22 mouse cellular contexts compared by ENCODE assay signal in the genomic region with DNA sequence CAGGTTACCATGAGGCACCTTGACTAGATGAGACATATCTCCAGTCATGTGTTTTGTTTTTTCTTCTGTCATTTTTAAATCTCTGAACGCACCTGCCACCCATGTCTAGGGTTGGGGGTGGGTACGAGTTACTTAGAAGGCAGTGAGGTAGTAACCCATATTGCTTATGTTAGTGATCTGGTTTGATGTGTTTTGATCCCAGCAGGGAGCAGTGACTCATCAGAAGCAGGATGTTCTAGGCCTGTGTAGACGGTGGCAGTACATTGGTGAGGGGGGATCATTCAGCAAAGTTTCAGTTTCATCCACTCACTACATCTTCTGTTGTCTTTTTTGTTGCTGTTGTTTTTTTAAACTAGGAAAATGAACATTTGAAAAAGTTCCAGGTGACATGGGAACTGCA.
DNase-seq lines count a peak whose midpoint lies in the region; ATAC-seq and TF ChIP-seq lines count a peak whose summit lies in the region.
"Had no signal": no experiment of that assay in that cellular context is flagged by ENCODE, and none has a peak within 500 bp of the region (broad histone marks: within the 10 kb centered on the region; RNA-seq: fewer than 3 reads in every experiment).

No protein-coding gene starts in this region.

- no peak for DNase-seq in embryonic facial prominence, embryonic 14.5 days (ENCODE audit: low spot score)
- DNase-seq in embryonic facial prominence, embryonic 10.5 days (ENCODE audit: low spot score) = no peak
- peak; percentile 13 for DNase-seq in telencephalon, adult 2 months (ENCODE audit: low read depth, low spot score)
- no peak for DNase-seq in forebrain, postnatal 0 days
- no peak for DNase-seq in ovary, adult 18-20 months (ENCODE audit: low spot score)
- DNase-seq: adrenal gland, adult 2 months; adrenal gland, postnatal 25 days; B cell, adult 2 months; cerebellum, postnatal 10 days; gastrocnemius, postnatal 14 days; kidney, adult 18-20 months had no signal

- no peak for TF ChIP-seq CTCF in forebrain, postnatal 0 days (IDR thresholded peaks at IDR 0.05; ENCODE audit: low read depth)

- H3K4me1 ChIP-seq in embryonic facial prominence, embryonic 14.5 days (ENCODE audit: control insufficient read depth, insufficient read depth, low read length) = no peaks in the 10 kb centered on the region
- no peaks in the 10 kb centered on the region for H3K4me1 ChIP-seq in embryonic facial prominence, embryonic 10.5 days
- no peaks in the 10 kb centered on the region for H3K4me1 ChIP-seq in forebrain, postnatal 0 days (ENCODE audit: insufficient read depth)
- H3K4me1 ChIP-seq: embryonic facial prominence, embryonic 15.5 days; forebrain, embryonic 10.5 days; heart, embryonic 12.5 days; hindbrain, embryonic 12.5 days; intestine, embryonic 15.5 days had no signal

- 0 out of 2 replicates have a peak, but pooled peaks have one; percentile 37 for ATAC-seq in embryonic facial prominence, embryonic 14.5 days (ENCODE audit: low read depth)
- ATAC-seq in CD4-positive, CD25-positive, alpha-beta regulatory T cell, adult 4 months = peak; percentile 47
- peak; percentile 23 for ATAC-seq in activated CD4-positive, CD25-positive, alpha-beta regulatory T cell, adult 4 months
- no peak for ATAC-seq in forebrain, postnatal 0 days
- ATAC-seq in granulocyte monocyte progenitor cell, adult 5-6 weeks (replicated peaks; ENCODE audit: poor library complexity, severe bottlenecking) = no peak
- ATAC-seq: forebrain, embryonic 14.5 days; hindbrain, embryonic 16.5 days; intestine, embryonic 15.5 days had no signal

- no peaks in the 10 kb centered on the region for H3K27me3 ChIP-seq in embryonic facial prominence, embryonic 14.5 days (replicated peaks; ENCODE audit: control insufficient read depth, insufficient read depth, low read length)
- H3K27me3 ChIP-seq in embryonic facial prominence, embryonic 10.5 days (replicated peaks; ENCODE audit: low read depth, poor library complexity, severe bottlenecking) = no peaks in the 10 kb centered on the region
- H3K27me3 ChIP-seq in forebrain, postnatal 0 days (ENCODE audit: insufficient read depth, low read length) = no peaks in the 10 kb centered on the region
- H3K27me3 ChIP-seq: embryonic facial prominence, embryonic 15.5 days; heart, embryonic 12.5 days; hindbrain, embryonic 12.5 days; intestine, embryonic 15.5 days had no signal

- H3K27ac ChIP-seq in embryonic facial prominence, embryonic 14.5 days (replicated peaks; ENCODE audit: low read depth, low read length) = no peak overlapping the region
- no peak overlapping the region for H3K27ac ChIP-seq in embryonic facial prominence, embryonic 10.5 days (replicated peaks)
- H3K27ac ChIP-seq in forebrain, postnatal 0 days (ENCODE audit: low read depth, low read length) = no peak overlapping the region
- H3K27ac ChIP-seq: embryonic facial prominence, embryonic 15.5 days; forebrain, embryonic 10.5 days; hindbrain, embryonic 12.5 days; intestine, embryonic 15.5 days had no signal

- H3K36me3 ChIP-seq in embryonic facial prominence, embryonic 14.5 days (ENCODE audit: control insufficient read depth, insufficient read depth, low read length) = peaks cover 89% of the 10 kb centered on the region
- peaks cover 100% of the 10 kb centered on the region for H3K36me3 ChIP-seq in embryonic facial prominence, embryonic 10.5 days (replicated peaks)
- H3K36me3 ChIP-seq in forebrain, postnatal 0 days (ENCODE audit: insufficient read depth) = peaks cover 65% of the 10 kb centered on the region

- 77% methylated on average over 3 of the region's 3 CpGs for WGBS in embryonic facial prominence, embryonic 14.5 days
- WGBS in embryonic facial prominence, embryonic 10.5 days = 92% methylated on average over 3 of the region's 3 CpGs
- 85% methylated on average over 3 of the region's 3 CpGs for WGBS in forebrain, postnatal 0 days

- H3K4me2 ChIP-seq in embryonic facial prominence, embryonic 14.5 days (ENCODE audit: low read depth, low read length) = no peak overlapping the region
- H3K4me2 ChIP-seq in forebrain, postnatal 0 days (ENCODE audit: low read depth) = no peak overlapping the region
- H3K4me2 ChIP-seq: embryonic facial prominence, embryonic 15.5 days; heart, embryonic 12.5 days; hindbrain, embryonic 12.5 days; intestine, embryonic 15.5 days had no signal

- no peak overlapping the region for H3K9ac ChIP-seq in embryonic facial prominence, embryonic 14.5 days (ENCODE audit: low read depth, low read length)
- no peak overlapping the region for H3K9ac ChIP-seq in forebrain, postnatal 0 days
- H3K9ac ChIP-seq: embryonic facial prominence, embryonic 15.5 days; heart, embryonic 12.5 days; hindbrain, embryonic 12.5 days; intestine, embryonic 15.5 days had no signal

- H3K9me3 ChIP-seq in embryonic facial prominence, embryonic 14.5 days (ENCODE audit: control insufficient read depth, low read length) = no peaks in the 10 kb centered on the region
- no peaks in the 10 kb centered on the region for H3K9me3 ChIP-seq in embryonic facial prominence, embryonic 10.5 days
- no peaks in the 10 kb centered on the region for H3K9me3 ChIP-seq in forebrain, postnatal 0 days (ENCODE audit: low read length)
- H3K9me3 ChIP-seq: embryonic facial prominence, embryonic 15.5 days; forebrain, embryonic 10.5 days; heart, embryonic 12.5 days; hindbrain, embryonic 12.5 days; intestine, embryonic 15.5 days had no signal

- H3K4me3 ChIP-seq in embryonic facial prominence, embryonic 14.5 days (ENCODE audit: low read depth, low read length) = no peak overlapping the region
- H3K4me3 ChIP-seq in embryonic facial prominence, embryonic 10.5 days = no peak overlapping the region
- H3K4me3 ChIP-seq in forebrain, postnatal 0 days (ENCODE audit: low read depth, low read length) = no peak overlapping the region
- H3K4me3 ChIP-seq: embryonic facial prominence, embryonic 15.5 days; erythroblast, embryonic 14.5 days; forebrain, embryonic 10.5 days; heart, embryonic 12.5 days; hindbrain, embryonic 12.5 days; intestine, embryonic 15.5 days had no signal

Comparison
In these comparisons a context has a peak if more than half of its experiments do, and no peak if none do; other contexts are left out.
1. ATAC-seq: peak in embryonic facial prominence, embryonic 14.5 days (single experiment), CD4-positive, CD25-positive, alpha-beta regulatory T cell, adult 4 months (single experiment) and activated CD4-positive, CD25-positive, alpha-beta regulatory T cell, adult 4 months (single experiment); none in forebrain, postnatal 0 days (single experiment) and granulocyte monocyte progenitor cell, adult 5-6 weeks (single experiment).